In the genomic region with DNA sequence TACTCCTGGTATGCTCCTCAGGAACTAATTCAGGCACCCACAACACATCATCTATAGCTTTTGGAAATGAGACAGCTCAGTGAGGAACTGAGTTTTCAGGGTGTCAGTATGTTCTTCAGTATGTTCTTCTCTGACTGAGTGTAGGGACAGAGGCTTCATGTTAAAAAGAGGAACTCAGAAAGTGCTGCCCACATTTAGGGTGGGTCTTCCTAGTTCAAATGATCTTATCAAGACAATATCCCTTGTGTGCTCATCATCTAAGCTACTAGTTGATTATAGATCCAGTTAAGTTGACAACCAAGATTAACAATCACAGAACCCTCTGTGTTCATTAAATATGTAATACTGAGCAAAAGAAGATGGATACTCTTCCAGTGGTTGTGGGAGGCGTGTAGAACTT, we compare ENCODE assay signal across 31 mouse cellular contexts.
"Had no signal": no experiment of that assay in that cellular context is flagged by ENCODE, and none has a peak within 500 bp of the region (broad histone marks: within the 10 kb centered on the region; RNA-seq: fewer than 3 reads in every experiment).

No protein-coding gene starts in this region.

- H3K36me3 ChIP-seq: limb, embryonic 10.5 days; limb, embryonic 12.5 days; limb, embryonic 13.5 days; limb, embryonic 15.5 days; liver, embryonic 12.5 days; liver, embryonic 13.5 days; liver, embryonic 15.5 days; lung, embryonic 15.5 days; midbrain, embryonic 10.5 days; midbrain, embryonic 12.5 days; midbrain, embryonic 13.5 days; neural tube, embryonic 12.5 days had no signal

- H3K27ac ChIP-seq: limb, embryonic 10.5 days; limb, embryonic 12.5 days; limb, embryonic 13.5 days; limb, embryonic 15.5 days; liver, embryonic 12.5 days; liver, embryonic 13.5 days; liver, embryonic 14.5 days; liver, embryonic 15.5 days; lung, embryonic 15.5 days; macrophage; midbrain, embryonic 10.5 days; midbrain, embryonic 12.5 days; midbrain, embryonic 13.5 days; neural tube, embryonic 12.5 days had no signal

- ATAC-seq: liver, embryonic 12.5 days; liver, postnatal 0 days; lung, postnatal 0 days; midbrain, embryonic 13.5 days; midbrain, embryonic 16.5 days had no signal

- H3K9ac ChIP-seq: limb, embryonic 12.5 days; limb, embryonic 13.5 days; limb, embryonic 15.5 days; liver, embryonic 12.5 days; liver, embryonic 13.5 days; liver, embryonic 14.5 days; liver, embryonic 15.5 days; liver, postnatal 0 days; lung, embryonic 14.5 days; lung, embryonic 15.5 days; midbrain, embryonic 12.5 days; midbrain, embryonic 13.5 days; neural tube, embryonic 12.5 days had no signal

- H3K4me2 ChIP-seq: limb, embryonic 12.5 days; limb, embryonic 13.5 days; limb, embryonic 15.5 days; liver, embryonic 11.5 days; liver, embryonic 12.5 days; liver, embryonic 13.5 days; liver, embryonic 15.5 days; lung, embryonic 14.5 days; lung, embryonic 15.5 days; midbrain, embryonic 11.5 days; midbrain, embryonic 12.5 days; midbrain, embryonic 13.5 days; neural tube, embryonic 12.5 days had no signal

- H3K4me1 ChIP-seq: limb, embryonic 10.5 days; limb, embryonic 12.5 days; limb, embryonic 13.5 days; limb, embryonic 15.5 days; liver, embryonic 12.5 days; liver, embryonic 13.5 days; liver, embryonic 15.5 days; lung, embryonic 15.5 days; megakaryocyte, embryonic 14.5 days; midbrain, embryonic 10.5 days; midbrain, embryonic 12.5 days; midbrain, embryonic 13.5 days; neural tube, embryonic 12.5 days had no signal

- H3K27me3 ChIP-seq: limb, embryonic 12.5 days; limb, embryonic 13.5 days; limb, embryonic 15.5 days; liver, embryonic 12.5 days; liver, embryonic 13.5 days; liver, embryonic 15.5 days; lung, embryonic 15.5 days; megakaryocyte, embryonic 14.5 days; midbrain, embryonic 12.5 days; midbrain, embryonic 13.5 days; neural tube, embryonic 12.5 days had no signal

- DNase-seq: left cerebral cortex, postnatal 4 days; liver; liver, embryonic 13.5 days; liver, postnatal 0 days; lung, adult 18-20 months; lung, adult 2 months; lung, embryonic 14.5 days; lung, postnatal 10 days; lung, postnatal 14 days; lung, postnatal 36 days; lung, postnatal 4 days; midbrain, embryonic 14.5 days had no signal

- H3K9me3 ChIP-seq: limb, embryonic 10.5 days; limb, embryonic 12.5 days; limb, embryonic 13.5 days; limb, embryonic 15.5 days; liver, embryonic 12.5 days; liver, embryonic 13.5 days; liver, embryonic 15.5 days; lung, embryonic 15.5 days; megakaryocyte, embryonic 14.5 days; midbrain, embryonic 10.5 days; midbrain, embryonic 12.5 days; midbrain, embryonic 13.5 days; neural tube, embryonic 12.5 days had no signal

- H3K4me3 ChIP-seq: limb, embryonic 10.5 days; limb, embryonic 12.5 days; limb, embryonic 13.5 days; limb, embryonic 15.5 days; liver, embryonic 12.5 days; liver, embryonic 13.5 days; liver, embryonic 15.5 days; lung, embryonic 15.5 days; megakaryocyte, embryonic 14.5 days; midbrain, embryonic 10.5 days; midbrain, embryonic 12.5 days; midbrain, embryonic 13.5 days; myocyte; neural tube, embryonic 12.5 days had no signal
